Mouse (Mus musculus) left cerebral cortex, adult 11 months (tissue): ENCODE results near the gene Olfr1317.

Experiments
- DNase-seq: peaks from one replicate; pipeline ENCODE4 v3.0.0; 2022; ENCODE audit warnings: low spot score

Olfr1317 gene

GRCm38 (mm10) chr2:112140029-112140428 lies at the start of gene Olfr1317:
TSS of gene Olfr1317 (plus strand) at chr2:112140329.
- no peak for DNase-seq

GRCm38 (mm10) chr2:112096681-112097080 lies 43.4 kb upstream of the Olfr1317 start, which contains the start of gene Olfr1314:
TSS of gene Olfr1314 (minus strand) at chr2:112096781.
- DNase-seq = no peak

GRCm38 (mm10) chr2:112115340-112115739 lies 24.8 kb upstream of the Olfr1317 start, which contains the start of gene Olfr1315-ps1:
TSS of gene Olfr1315-ps1 (minus strand) at chr2:112115440.
- no peak for DNase-seq

GRCm38 (mm10) chr2:112134877-112135276 lies 5.3 kb upstream of the Olfr1317 start, which contains the start of gene Olfr1316:
TSS of gene Olfr1316 (minus strand) at chr2:112134977.
- no peak for DNase-seq

- DNase-seq = no peak
Observed at GRCm38 (mm10) chr2:112153898-112154297, 13.8 kb downstream of the Olfr1317 start, which contains the start of gene Olfr1318. TSS of gene Olfr1318 (plus strand) at chr2:112154198.
